Mouse (Mus musculus): ENCODE results near the gene Clasp1. TPM values are rescaled to one million over a fixed set of nuclear protein-coding genes. Genes with fewer than 3 reads are reported as not detected.

The Clasp1 gene
- 10 to 100 TPM in 1 of 2 experiments, 1 to 10 TPM in 1; 2.0 to 18.9 TPM for polyA plus RNA-seq (2012; fragmentation: generic; extraction: Trizol)

DNA sequence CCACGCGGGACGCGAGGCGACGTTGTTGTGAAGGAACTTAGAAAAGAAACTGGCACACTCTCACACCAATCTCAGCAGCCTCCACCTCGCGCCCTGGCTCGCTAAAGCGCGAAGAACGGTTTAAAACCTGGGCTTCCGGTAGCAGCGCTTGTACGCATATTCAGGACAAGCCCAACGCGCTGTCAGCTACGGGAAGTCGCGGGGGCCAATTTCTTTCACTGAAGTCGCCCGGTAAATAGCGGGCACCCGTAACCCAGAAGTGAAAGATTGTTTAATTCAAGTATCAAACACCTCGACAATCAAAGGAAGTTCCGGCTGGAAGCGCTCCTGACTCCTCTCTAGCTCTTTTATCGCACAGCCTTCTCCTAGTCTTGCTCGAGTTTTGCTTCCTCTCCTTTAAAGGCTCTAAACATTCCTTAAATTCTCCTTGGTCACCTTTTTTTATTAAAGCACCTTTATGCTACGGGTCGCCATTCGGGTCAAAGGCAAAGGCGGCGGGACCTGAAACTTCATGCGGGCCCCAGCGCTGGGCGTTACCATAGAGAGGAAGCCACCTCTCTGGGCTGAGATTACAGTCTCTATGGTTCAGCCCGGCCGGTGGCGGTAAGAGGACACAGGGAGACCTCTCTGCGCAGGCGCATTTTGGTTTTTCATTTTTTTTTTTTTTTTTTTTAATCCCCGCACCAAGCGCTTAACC lies at the start of gene Clasp1:
Gene Clasp1, plus strand, starts transcription at position 302 of the 697 bp plus-strand sequence.

DNA sequence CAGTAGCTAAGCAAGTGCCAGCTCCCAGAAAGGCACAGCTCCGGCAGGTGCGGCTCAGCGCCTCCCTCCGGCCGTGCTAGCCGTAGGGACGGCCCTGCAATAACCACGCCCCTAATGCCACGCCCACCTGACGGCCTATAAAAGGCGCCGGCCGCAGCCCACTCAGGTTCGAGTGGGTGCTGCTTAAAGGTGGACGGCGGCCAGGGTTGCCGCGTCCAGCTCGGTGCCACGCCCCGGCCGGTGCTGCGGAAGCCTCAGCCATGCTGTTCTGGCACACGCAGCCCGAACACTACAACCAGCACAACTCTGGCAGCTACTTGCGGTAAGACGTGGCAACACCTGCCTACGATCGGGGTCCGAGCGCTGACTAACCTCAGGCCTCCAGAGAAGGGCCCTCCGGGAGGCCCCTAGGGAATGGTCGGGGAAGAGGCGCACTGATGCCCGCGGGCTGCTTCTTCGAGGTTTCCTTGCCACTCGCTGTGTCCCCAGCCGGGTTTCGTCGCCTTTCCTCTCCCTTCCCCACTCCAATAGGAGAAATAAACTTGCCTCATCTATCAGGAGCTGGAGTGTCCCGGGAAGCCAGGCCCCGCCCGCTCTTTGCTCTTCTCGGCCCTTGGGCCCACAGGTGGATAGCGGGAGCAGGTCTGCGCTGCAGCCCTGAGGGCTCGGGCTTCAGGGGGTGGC lies 239.1 kb downstream of the Clasp1 start, which contains the start of gene Tfcp2l1:
Gene Tfcp2l1, plus strand, starts transcription at position 165 of the 684 bp plus-strand sequence.

Other genes starting within 250 kb of the Clasp1 start
- gene Gm29106, start 212.5 kb upstream of the Clasp1 start, polyA plus RNA-seq (2012; fragmentation: generic; extraction: Trizol), result not detected
- gene Tsn, start 77.3 kb upstream of the Clasp1 start, polyA plus RNA-seq (2012; fragmentation: generic; extraction: Trizol), result 10 to 100 TPM; 57.1 to 88.9 TPM
- 10 to 100 TPM in 1 of 2 experiments, 1 to 10 TPM in 1; 5.9 to 20.3 TPM for gene Nifk, start 67.2 kb upstream of the Clasp1 start, polyA plus RNA-seq (2012; fragmentation: generic; extraction: Trizol)
- under 1 TPM in 1 of 2 experiments, not detected in 1; 0.04 TPM for gene Tfcp2l1, start 238.9 kb downstream of the Clasp1 start, polyA plus RNA-seq (2012; fragmentation: generic; extraction: Trizol)